Mouse (Mus musculus) heart, adult 8-10 months (tissue): ENCODE measurements around the gene Phf7. TPM values are rescaled to one million over a fixed set of nuclear protein-coding genes. Genes with fewer than 3 reads are reported as not detected.

ENCODE experiments used
- DNase-seq: peaks from one replicate; pipeline ENCODE4 v3.0.0; 2022; ENCODE audit warnings: low spot score
- total RNA-seq, 4 experiments: library from RNA; stranded (reverse); gene quantifications; 2 replicates each; pipeline ENCODE4 v1.2.4; 2022

Phf7 gene
- total RNA-seq, 4 experiments from 2014 or later = 3.2 to 5.2 (median 4.2) TPM

DNA sequence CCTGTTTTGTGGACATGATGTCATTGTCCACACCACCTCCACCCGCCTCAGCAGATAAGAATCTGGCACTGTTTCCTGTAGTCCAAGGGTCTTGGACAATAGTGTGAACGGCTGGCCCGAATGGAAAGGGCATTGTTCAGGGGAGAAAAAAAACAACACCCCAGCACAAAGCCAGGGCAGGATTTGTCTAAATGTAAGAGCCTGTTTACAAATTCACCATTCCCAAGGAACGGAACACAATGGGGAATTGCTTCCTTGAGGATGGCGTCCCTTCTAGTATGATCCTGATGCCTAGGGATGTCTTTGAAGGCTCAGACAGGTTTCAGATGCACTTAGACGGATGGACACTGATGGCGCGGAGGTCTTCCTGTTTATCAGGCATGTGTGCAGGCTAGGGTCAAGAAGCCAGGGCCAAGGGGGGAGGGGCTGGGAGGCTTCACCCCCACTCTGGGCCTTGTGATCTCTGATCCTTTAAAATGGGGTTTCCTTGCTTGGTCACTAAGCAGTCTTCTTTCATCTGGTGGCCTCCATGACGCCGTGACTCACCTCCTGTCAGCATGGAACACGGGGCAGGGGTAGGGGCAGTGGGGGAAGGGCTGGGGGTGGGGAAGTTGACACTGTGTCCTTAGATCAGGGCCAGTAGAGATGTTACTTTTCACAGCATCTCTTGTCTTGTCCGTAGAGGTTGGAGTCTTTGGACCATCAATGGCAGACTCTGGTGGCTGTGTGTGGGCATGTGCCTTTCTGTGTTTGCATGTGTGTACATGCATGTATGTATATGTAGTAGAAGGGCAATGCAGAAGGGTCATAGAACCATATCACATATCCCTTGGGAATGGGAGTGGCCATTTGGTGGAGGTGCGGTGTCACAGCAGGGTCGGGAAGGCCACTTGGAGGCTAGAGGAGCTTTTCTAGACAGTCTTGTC is 17.8 kb downstream of the Phf7 start:
- DNase-seq = no peak

DNA sequence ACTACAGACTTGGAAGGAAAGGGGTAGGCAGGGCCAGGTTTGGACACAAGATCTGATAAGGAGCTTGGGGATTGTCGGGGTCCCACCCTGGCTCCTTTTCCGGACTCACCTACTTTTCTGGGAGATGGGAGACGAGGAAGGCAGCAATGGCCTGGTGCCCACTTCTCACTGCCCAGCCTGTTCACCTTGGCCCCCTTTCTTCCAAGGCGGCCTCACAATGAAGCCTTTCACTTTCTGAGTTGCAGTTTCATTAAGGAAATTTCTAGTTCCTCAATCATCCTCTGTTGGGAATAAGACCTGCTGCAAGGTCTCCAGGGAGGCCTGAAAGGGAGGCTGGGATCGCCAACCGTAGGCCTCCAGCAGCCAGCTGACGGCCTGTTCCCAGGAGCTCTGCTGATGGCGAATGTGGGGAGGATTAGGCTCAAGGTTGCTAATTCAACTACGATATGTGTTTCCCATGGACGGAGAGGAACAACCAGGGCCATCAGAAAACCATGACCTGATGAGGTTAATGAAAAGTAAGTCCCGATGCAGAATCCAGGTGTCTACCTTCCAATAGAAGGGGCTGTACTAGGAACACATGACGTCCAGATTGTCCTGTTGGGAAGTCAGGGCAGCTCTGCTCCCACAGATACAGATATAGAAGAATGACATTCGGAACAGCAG is 18.6 kb downstream of the Phf7 start:
- DNase-seq = peak; percentile 66

DNA sequence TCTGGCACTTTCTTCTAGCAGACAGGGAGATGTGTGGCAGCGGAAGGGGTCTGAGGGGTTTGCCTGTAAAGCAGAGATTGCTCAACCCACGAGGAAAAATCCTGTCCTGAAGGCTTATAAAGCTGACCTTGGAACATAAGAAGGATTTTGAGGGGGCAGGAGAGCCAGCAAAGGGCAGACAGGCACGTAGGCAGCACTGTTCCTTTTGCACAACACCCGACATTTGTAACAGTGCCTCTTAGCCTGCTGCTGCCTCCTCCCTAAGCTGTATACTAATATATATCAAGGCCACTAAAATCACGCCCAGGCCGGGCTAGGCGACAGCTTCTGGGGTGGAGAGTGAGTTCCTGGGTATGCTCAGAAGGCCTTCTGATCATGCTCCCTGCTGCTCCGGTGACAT is 20.7 kb downstream of the Phf7 start:
- no peak for DNase-seq

DNA sequence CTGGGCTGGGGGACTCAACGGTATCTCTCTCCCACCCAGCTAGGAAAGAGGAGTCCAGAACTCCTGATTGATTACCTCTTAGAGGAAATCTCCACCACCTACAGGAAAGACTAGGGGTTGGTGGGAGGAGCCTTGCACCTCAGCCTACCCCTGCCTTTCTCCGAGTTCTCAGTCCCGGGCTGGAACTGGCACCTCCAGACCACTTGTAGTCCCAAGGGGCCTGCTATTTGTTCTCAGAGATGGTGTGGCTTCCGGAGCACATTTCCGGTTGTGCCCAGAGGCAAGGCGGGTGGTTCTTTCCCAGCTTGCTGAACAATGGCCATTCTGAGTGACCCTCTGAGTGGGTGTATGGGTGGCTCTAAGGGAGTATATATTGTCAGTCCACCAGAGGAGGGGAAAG is 22.9 kb downstream of the Phf7 start:
- DNase-seq = no peak

DNA sequence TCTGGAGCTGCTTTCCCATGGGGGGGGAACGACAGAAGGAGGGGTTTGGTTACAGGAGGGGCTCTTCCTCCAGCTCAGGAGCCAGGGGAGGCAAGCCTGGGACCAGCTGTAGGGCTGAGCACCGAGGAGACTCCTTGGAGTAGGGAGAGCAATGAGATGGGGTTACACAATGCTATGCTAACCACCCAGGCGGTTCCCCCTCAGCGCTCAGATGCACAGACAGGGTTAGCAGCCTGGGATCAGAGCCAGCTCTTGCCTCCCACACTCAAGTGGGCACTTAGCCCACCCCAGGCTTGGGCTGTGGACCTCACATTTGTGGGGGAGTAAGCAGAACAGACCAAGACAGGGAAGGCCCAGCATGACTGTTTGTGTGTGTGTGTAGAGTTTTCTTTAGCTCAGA is 24.1 kb downstream of the Phf7 start:
- DNase-seq = no peak

DNA sequence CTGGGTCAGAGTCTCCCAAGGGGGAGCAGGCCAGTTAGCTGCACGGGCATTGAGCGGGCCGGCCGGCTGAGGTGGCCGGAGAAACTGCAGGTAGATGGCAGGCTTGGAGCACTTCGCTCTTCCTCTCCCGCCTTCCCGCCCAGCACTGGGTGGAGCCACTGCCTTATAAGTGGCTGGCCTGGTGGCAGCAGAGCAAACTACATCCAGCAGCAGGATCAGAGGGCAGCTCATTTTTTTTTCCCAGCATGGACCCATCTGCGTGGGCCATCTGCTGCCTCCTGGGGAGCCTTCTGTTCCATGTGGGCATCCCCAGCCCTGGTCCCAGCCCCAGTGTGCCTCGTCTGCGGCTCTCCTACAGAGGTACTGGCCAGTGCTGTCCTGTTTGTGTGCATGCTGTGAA is 33.5 kb downstream of the Phf7 start, which contains the start of gene Sema3g:
Gene Sema3g (plus strand): TSS at position 195 of the 400 bp plus-strand sequence.
- peak; percentile 46 for DNase-seq

DNA sequence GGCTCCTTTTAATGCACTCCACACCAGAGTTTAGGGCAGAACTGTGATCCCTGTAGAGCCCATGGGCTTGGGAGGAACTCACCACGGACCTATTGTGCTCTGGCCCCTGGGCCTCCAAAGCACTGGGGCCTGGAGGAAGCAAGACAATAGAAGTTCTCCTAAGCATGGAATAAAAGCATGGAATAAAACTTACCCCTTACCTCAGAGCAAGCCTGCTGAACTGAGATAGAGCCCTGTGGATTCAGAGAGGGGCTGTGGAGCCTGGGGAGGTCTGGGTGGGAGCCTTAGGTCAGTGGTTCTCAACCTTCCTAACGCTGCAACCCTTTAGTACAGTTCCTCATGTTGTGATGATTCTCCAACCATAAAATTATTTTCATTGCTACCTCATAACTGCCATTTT is 34.3 kb downstream of the Phf7 start, which contains the start of gene Nisch:
Gene Nisch (minus strand): TSS at position 101 of the 400 bp plus-strand sequence.
- DNase-seq = no peak

DNA sequence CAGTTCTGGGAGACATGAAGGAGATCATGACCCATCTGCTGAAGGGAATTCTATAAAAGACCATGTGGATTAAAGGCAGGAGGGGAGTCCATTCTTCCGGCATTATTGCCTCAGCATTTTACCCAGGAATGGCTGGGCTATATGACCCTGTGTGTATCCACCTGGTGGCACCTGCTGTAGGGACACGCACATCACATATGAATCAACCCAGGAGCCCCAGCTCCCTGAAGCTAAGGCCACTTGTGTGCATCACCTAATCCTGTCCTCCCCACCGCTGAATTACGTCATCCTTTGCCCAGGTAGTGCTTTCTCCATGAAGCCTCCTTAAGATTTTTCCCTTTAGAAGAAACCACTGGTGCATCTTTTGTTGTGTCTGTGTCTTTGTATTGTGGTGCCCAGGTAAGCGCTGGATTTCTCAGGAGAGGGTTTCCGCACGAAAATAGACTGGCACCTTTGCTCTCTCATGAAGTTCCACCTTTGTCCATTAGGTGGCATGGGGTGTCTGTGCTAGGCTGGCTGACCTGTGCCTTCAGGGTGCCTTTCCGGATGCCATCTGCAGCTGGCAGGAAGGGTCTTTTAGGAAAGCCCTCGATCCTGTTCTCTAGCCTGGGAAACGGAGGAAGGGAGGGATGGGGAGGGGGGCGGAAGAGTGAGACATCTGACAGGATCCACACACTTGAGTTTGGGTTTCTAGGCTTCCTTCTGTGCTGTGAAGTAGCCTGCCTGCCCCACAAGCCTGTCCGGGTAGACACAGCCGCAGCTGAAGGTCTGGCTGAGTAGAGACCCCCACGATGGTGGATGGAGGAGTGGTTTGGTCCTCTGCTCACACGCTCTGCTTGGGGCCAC is 35.7 kb downstream of the Phf7 start:
- DNase-seq = peak; percentile 75

DNA sequence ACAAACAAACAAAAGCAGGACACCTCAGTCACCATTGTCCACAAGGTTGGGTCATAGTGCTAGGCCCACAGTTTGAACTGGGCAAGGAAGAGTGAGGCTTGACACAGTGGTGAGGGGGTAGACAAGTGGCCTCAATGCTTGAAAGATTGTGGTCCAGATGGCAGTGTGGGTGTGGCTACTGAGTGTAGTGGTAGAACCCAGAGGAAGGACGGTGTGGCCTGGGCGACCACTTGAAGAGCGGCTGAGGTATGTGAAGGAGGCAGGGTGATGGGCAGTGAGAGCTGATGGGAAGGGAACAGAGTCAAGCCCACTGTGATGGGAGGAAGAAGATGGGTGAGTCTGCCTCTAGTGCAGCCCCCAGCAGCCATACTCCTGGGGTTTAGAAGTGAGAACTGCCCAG is 36.4 kb downstream of the Phf7 start:
- DNase-seq = no peak

DNA sequence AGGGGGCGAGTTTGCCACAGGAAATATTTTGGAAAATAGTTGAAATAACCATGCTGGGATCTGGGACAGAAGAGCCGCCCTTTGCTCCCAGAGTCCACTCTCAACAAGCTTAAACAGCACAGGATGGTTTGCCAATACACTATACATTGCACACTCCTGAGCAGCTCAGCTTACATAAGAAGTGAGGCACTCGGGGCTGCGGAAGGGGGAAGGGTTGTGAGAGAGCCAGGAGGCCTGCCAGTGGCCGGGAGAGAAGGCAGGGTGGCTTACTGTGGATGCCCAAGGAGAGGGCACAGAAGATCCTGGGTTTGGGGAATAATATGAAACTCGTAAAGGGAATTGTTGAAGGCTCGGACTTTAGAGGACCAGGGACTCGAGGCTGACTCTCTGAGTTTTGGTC is 37.2 kb downstream of the Phf7 start:
- no peak for DNase-seq

DNA sequence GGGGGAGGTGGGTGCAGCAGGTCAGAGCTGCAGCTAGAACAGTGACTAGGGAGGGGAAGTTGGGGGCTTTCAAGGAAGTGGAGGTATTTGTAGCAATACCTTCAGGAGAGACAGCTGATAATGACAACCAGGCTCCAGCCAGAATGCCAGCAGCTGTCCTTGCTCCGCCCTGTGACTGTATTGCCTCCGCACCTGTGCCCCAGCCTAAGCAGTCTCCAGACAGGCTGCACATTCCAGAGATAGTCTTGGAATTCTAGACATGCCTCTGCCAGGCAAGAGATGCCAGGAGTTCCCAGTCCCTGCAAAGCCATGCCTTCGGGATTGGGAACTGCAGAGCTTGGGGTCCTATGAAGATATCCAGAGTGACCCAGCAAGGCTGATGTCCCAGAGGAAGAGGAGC is 38.6 kb downstream of the Phf7 start:
- DNase-seq = no peak

DNA sequence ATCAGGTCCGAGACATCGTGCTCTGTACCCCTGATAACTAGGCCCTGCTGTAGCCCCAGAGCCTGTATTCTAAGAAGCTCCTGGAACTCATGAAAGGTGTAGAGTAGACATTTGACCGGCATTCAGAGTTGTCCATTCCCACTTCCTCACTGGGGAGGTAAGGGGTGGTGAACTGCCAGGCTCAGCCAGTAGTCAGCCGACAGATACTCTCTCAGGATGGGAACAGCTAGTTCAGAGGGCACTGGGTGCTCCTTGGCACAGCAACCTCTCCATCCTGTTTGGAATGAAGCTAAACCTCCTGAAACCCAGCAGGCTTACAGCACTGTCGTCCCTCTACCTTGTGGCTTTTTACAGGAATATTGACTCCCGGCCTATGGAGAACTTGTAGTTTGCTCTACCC is 39.3 kb downstream of the Phf7 start:
- no peak for DNase-seq

DNA sequence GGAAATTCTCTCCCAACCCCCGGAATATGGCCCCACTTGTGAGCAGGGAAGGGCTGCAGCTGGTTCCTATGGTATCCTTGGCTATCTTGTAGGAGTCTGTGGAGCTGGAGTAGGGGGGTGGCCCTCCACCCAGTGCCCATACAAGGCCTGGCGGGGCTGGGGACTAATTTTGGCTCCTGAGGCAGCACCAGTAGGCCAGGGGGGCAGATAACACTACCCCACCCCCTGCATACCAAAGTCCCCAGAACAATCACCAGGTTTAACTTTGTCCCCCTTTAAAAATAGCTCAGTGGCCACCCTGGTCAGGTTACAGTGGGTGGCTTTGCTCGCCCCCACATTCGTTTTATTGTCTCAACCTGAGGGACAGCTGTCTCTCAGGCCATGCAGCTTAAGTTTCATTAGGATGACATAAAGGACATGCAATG is 42.0 kb downstream of the Phf7 start:
- DNase-seq = peak; percentile 55

DNA sequence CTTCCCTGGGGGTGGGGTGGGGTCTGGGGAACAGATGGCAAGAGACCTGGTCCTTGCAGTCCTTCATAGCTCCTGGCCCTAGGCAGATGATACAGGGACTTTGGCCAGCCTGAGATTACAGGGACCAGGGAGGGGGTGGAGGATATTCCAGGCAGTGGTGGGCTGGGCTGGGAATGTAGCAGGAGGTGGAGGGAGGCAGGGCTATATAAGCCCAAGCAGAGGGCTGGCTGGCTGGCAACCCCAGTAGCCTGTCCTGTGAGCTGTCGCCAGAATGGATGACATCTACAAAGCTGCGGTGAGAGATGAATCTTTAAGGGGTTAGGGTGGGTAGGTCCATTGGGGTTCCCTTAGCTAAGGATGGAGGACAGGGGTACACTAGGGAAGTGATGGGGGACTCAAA is 43.0 kb downstream of the Phf7 start, which contains the start of gene Tnnc1:
Gene Tnnc1 (plus strand): TSS at position 229 of the 400 bp plus-strand sequence.
- DNase-seq = no peak

DNA sequence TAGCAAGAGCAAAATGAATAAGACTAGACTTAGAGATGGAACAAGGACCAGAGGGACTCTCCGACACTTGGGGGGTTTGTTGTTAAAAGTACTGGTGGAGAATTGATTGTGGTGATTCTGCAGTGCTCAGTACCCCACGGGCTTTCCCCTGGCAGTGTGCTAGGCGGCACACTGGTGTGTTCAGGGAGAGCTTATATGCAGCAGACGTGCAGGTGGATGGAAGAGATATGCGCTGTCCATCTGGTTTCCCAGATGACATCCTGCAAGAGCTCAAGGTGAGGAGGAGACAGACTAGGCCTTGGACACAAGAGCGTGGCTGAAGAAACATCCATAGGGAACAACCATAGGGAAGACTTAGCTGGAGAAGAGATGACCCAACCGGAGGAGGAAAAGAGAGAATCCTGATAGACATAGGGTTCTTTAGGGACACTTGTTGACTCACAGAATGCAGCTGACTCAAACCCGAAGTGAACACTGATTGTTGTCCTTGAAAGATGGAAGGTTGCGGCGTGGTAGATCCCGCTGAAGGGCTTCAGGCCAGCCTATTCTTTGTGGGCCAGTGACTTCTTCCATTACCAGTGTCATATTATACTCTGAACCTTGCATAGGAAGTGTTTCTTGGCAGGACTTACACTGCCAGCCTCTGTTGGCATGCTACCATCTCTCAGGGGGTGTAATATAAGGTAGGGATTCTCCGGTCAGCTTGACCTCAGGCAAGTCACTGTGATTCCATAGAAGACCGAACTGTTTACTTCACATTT is 43.9 kb downstream of the Phf7 start:
- DNase-seq = no peak

DNA sequence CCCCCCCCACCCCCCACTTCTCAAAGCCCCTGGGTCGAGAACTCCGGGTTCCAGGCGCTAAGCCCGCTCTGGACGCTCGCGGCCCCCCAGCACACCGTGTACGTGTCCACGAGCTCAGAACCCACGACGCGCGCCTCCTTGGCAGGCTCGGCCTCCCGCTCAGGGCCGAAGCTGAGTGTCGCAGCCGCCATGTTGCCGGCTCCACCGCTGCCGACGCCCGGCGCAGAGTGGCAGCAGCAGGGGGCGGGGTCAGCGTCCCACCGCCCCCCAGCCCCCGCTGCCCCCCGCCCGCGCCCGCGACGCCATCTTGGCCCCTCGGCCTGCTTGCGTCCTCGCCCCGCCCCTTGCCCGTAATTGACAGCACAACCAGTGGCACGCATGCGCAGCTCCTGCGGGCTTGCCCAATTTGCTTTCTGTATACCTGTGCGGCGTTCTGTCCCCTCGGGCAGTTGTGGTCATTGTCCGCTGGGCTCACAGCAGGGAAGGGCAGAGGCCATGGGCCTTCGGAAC is 44.6 kb downstream of the Phf7 start:
- DNase-seq = peak; percentile 92

DNA sequence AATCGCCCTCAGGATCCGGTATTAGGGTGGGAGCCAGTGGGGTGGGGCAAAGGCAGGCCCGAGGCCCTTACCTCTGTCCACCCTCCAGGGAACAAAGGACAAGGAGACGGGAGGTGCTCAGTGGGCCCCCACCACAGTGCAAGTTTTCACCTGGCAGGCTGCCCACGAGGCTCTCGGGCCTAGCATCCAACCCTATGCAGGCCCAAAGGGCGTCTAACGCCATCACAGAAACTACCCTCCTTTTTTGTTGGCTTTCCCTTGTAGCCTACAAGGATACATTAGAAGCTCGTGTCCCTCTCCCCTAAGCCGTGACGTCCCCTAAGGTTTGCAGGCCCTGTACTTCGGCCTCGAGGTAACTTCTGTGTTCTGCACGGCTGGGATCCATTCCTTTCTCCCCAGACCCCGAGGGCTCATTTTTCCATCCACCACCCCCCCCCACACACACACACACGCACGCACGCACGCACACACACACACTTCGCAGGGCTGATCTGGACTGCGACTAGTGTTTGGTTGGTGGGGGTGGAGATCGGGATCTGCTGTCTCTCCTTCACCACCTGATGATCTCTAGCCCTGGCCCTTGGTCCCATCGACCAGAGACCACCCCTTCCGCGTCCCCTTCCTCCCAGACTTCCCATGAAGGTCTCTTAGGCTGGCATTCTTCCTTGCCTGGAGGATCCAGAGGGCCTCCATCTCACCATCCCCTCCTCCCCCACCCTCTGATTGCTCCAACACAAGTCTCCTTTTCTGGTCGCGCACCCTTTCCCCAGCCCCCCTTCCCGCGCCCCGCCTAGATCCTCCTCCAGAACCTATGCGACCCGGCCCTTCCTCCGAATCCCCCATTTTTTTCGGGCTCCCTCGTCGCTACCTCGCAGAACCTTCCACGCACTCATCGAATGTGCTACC is 45.3 kb downstream of the Phf7 start:
- DNase-seq = no peak

DNA sequence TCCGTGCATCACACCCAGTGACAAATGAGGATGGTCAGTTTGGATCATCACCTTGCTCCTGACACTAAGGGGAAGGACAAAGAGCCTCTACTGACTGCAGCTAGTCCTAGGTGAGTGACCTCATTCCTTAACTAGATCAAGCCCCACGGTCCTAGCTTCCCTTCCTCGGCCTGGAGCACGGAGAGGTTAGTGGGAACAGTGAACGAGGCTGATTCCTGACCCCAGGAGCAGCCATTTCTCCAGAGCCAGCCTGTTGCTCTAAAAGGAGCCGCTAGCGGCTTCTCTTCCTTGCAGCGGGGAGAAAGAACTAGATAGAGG is 45.9 kb downstream of the Phf7 start:
- DNase-seq = no peak

DNA sequence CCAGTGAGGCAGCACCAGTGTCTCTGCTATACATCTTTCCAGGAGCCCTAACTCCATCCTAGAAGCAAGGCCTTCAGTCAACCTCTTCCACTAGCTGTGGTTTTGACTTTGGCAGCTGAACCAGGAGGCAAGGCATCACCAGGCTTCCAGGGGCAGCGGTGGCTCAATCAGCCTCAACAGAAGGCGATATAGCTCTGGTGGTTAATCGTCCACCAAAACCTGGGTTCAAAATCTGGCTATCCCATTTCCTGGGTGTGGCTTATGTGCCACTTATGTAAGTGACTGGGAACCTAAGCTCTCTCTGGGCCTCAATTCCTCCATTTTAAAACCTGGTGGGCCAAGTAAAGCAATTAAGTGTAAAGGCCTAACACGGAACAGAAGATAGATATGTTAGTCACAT is 46.3 kb downstream of the Phf7 start:
- DNase-seq = no peak

DNA sequence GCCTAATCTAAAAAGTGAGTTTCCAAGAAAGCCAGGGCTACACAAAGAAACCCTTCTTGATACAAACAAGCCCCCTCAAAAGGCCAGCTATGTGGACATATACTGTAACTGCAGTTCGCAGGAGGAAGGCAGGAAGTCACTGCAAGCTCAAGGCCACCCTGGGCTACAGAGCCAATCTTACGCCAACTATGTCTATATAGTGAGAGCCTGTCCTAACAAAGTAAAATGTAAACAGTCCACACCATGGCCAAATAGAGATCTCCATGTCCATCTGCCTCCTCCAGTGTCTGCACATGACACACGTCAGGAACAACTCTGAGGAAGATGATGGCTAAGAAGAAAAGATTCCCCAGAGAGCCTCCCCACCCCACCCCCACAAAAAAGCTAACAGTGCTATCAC is 51.1 kb downstream of the Phf7 start:
- DNase-seq = no peak
